Mouse (Mus musculus) heart, postnatal 0 days (tissue): ENCODE measurements around the gene Racgap1. TPM values are rescaled to one million over a fixed set of nuclear protein-coding genes. Genes with fewer than 3 reads are reported as not detected.

Experiments
- ATAC-seq: fragments of 200-750 bp; cut with Nextera tagmentation; 2 replicates; pipeline ENCODE4 v1.8.0; 2017; ENCODE audit warnings: low read depth, moderate number of reproducible peaks, moderate library complexity; ENCODE audit not compliant: insufficient read depth
- DNase-seq: peaks from one replicate; pipeline ENCODE4 v3.0.0-alpha.2; 2016; ENCODE audit warnings: low spot score
- H3K27ac ChIP-seq: fragments of 300-500 bp; sonication (generic); 2 replicates; pipeline ENCODE4 v1.5.1; 2014; ENCODE audit warnings: low read depth, mild to moderate bottlenecking
- H3K27me3 ChIP-seq: fragments of 300-500 bp; sonication (generic); 2 replicates; pipeline ENCODE4 v1.6.1; 2014; ENCODE audit warnings: low read length, mixed read lengths; ENCODE audit not compliant: control insufficient read depth, insufficient read depth
- H3K36me3 ChIP-seq: fragments of 300-500 bp; sonication (generic); replicated peaks from 2 replicates; pipeline ENCODE4 v1.6.1; 2014; ENCODE audit warnings: low read length, mixed read lengths; ENCODE audit not compliant: control insufficient read depth, insufficient read depth
- H3K4me1 ChIP-seq: fragments of 300-500 bp; sonication (generic); 2 replicates; pipeline ENCODE4 v1.6.1; 2014; ENCODE audit warnings: antibody characterized with exemption; ENCODE audit not compliant: control insufficient read depth, insufficient read depth
- H3K4me2 ChIP-seq: fragments of 300-500 bp; sonication (generic); 2 replicates; pipeline ENCODE4 v1.6.1; 2014; ENCODE audit warnings: low read depth, mild to moderate bottlenecking, low read length, moderate library complexity
- H3K4me3 ChIP-seq: fragments of 300-500 bp; sonication (generic); 2 replicates; pipeline ENCODE4 v1.5.1; 2014; ENCODE audit warnings: low read depth, low read length
- H3K9ac ChIP-seq: fragments of 300-500 bp; sonication (generic); replicated peaks from 2 replicates; pipeline ENCODE4 v1.6.1; 2014; ENCODE audit warnings: low read depth, low read length, mixed read lengths
- H3K9me3 ChIP-seq: fragments of 300-500 bp; sonication (generic); replicated peaks from 2 replicates; pipeline ENCODE4 v1.6.1; 2016; ENCODE audit warnings: low read length; ENCODE audit not compliant: control insufficient read depth
- CTCF ChIP-seq: IDR thresholded peaks from 2 replicates; pipeline ENCODE4 v1.5.1; 2016; ENCODE audit warnings: antibody characterized with exemption, control low read depth, low read depth
- EP300 ChIP-seq: IDR thresholded peaks from 2 replicates; pipeline ENCODE4 v1.6.1; 2016; ENCODE audit warnings: antibody characterized with exemption, low read depth
- WGBS: fragments of 180-500 bp; shearing (Covaris S2); extraction: QIAGEN DNeasy Blood & Tissue Kit; methylation state at CpG from one replicate; pipeline ENCODE4 v1.1.7; 2014; 5-methylcytosine and 5-hydroxymethylcytosine counted together
- polyA plus RNA-seq: library from polyadenylated mRNA; unstranded; fragments of >200 nt; fragmentation: Nextera tagmentation; extraction: Ambion mirVana; gene quantifications from 2 replicates; pipeline ENCODE4 v1.2.1, GENCODE M21; 2015
- total RNA-seq: library from RNA; depleted of rRNA; stranded (reverse); fragments of >200 nt; gene quantifications from 2 replicates; pipeline ENCODE4 v1.2.3, GENCODE M21; 2014; ENCODE audit warnings: low replicate concordance; rRNA removed

Racgap1 gene
- total and polyA plus RNA-seq, 2 experiments from 2014 or later, result 36.8 to 59.2 TPM

- Histone ChIP-seq H3K27me3 (peaks cover 94% of the 10 kb centered on the region), H3K36me3 (no peaks in the 10 kb centered on the region), H3K27ac (no peak overlapping the region), H3K9me3 (no peaks in the 10 kb centered on the region), H3K4me1 (peaks cover 13% of the 10 kb centered on the region; the same call in 1 of the 2 replicates), H3K4me3 (no peak overlapping the region), H3K9ac (no peak overlapping the region), H3K4me2 (no peak overlapping the region)
- ATAC-seq (no peak), DNase-seq (no peak)
- WGBS, result 59% methylated on average over 6 of the region's 6 CpGs
- TF ChIP-seq EP300, result no peak
- TF ChIP-seq CTCF, result no peak
Observed at GRCm38 (mm10) chr15:99585741-99586140, 65.7 kb downstream of the Racgap1 start.

DNA sequence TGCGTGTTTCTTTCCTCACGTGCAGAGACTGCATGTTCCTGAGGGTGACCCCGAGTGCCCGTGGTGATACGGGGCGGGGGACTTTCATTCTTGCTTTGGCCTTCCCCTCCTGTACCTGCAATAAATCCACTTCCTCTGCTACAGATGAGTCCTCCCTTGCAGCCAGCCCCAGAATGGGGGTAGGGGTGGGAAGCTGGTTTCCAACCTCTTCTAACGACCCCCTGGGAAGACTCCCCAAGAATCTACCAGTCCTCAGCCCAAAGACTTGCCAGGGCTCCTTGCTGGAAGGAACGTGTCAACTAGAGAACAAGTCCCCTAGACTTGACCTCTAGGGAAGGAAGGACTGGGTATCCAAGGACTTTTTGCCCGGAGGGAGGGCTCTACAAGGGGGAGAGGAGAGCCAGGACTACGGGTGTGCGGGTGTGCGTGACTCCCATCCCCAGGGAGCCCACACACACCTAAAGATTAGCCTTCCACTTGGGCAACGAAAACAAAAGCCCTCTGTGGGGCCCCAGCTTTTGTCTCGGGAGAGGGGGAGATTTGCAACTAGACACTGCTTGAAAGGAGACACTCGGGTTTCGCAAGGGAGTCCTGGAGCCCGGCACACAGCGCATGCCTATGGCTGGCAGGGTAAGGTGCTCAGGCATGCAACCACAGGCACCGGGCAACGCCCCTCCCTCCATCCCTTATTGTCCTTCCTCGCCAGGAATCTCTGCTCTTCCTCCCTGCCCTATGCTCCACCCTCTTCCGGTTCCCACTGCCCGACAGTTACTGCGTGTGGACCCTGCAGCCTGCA is 66.9 kb downstream of the Racgap1 start:
- Histone ChIP-seq H3K36me3 (no peaks in the 10 kb centered on the region), H3K27me3 (peaks cover 93% of the 10 kb centered on the region), H3K9ac (no peak overlapping the region), H3K4me1 (peaks cover 13% of the 10 kb centered on the region; the same call in 1 of the 2 replicates), H3K27ac (no peak overlapping the region), H3K4me3 (peak overlapping the region; percentile 39), H3K9me3 (no peaks in the 10 kb centered on the region), H3K4me2 (peak overlapping the region; percentile 50)
- TF ChIP-seq EP300 (no peak), CTCF (no peak)
- DNase-seq (no peak), ATAC-seq (no peak; the same call in 1 of the 2 replicates)
- 2% methylated on average over 24 of the region's 24 CpGs for WGBS

GRCm38 (mm10) chr15:99583463-99584344 is 67.8 kb downstream of the Racgap1 start:
- no peak overlapping the region for H3K27ac ChIP-seq
- ATAC-seq (peak; percentile 55), DNase-seq (peak; percentile 23)
- peaks cover 13% of the 10 kb centered on the region; the same call in 1 of the 2 replicates for H3K4me1 ChIP-seq
- peak overlapping the region; percentile 50 for H3K4me2 ChIP-seq
- H3K9me3 ChIP-seq, result no peaks in the 10 kb centered on the region
- no peak overlapping the region for H3K9ac ChIP-seq
- TF ChIP-seq EP300, result no peak
- TF ChIP-seq CTCF, result no peak
- WGBS, result 2% methylated on average over 53 of the region's 54 CpGs
- no peaks in the 10 kb centered on the region for H3K36me3 ChIP-seq
- H3K4me3 ChIP-seq, result peak overlapping the region; percentile 39
- H3K27me3 ChIP-seq, result peaks cover 93% of the 10 kb centered on the region

GRCm38 (mm10) chr15:99578802-99579485 is 72.5 kb downstream of the Racgap1 start, which contains the start of gene Aqp2:
TSS of gene Aqp2 (plus strand) at chr15:99579055.
- peaks cover 78% of the 10 kb centered on the region for H3K27me3 ChIP-seq
- H3K4me2 ChIP-seq, result no peak within 1 kb of the TSS
- 0 out of 2 replicates have a peak, but pooled peaks cover under 1% of the 10 kb centered on the region for H3K4me1 ChIP-seq
- no peaks in the 10 kb centered on the region for H3K36me3 ChIP-seq
- H3K9ac ChIP-seq, result no peak within 1 kb of the TSS
- no peak within 1 kb of the TSS for H3K4me3 ChIP-seq
- no peaks in the 10 kb centered on the region for H3K9me3 ChIP-seq
- no peak for TF ChIP-seq CTCF
- TF ChIP-seq EP300, result no peak
- H3K27ac ChIP-seq, result no peak within 1 kb of the TSS
- ATAC-seq (no peak), DNase-seq (no peak)
- WGBS, result 74% methylated on average over 26 of the region's 26 CpGs

Other genes starting within 250 kb of the Racgap1 start
- 7.5 and 35.0 TPM in 2 replicates for gene Nckap5l, start 193.9 kb downstream of the Racgap1 start, total RNA-seq
- gene Nckap5l, start 193.9 kb downstream of the Racgap1 start, polyA plus RNA-seq, result 3.7 and 5.0 TPM in 2 replicates
- 3.5 and 11.0 TPM in 2 replicates for gene Bcdin3d, start 176.9 kb downstream of the Racgap1 start, total RNA-seq
- 12.5 and 13.1 TPM in 2 replicates for gene Bcdin3d, start 176.9 kb downstream of the Racgap1 start, polyA plus RNA-seq
- gene Faim2, start 123.5 kb downstream of the Racgap1 start, total RNA-seq, result not detected in 2 replicates
- 0.11 TPM in 1 of 2 replicates, not detected in the other for gene Faim2, start 123.5 kb downstream of the Racgap1 start, polyA plus RNA-seq
- not detected in 2 replicates for gene Aqp2, start 72.6 kb downstream of the Racgap1 start, total RNA-seq
- gene Aqp2, start 72.6 kb downstream of the Racgap1 start, polyA plus RNA-seq, result not detected in 2 replicates
- gene Aqp5, start 60.9 kb downstream of the Racgap1 start, total RNA-seq, result not detected in 2 replicates
- 0.25 and 0.40 TPM in 2 replicates for gene Aqp5, start 60.9 kb downstream of the Racgap1 start, polyA plus RNA-seq
- gene Aqp6, start 50.3 kb downstream of the Racgap1 start, total RNA-seq, result not detected in 2 replicates
- gene Aqp6, start 50.3 kb downstream of the Racgap1 start, polyA plus RNA-seq, result not detected in 2 replicates
- gene Asic1, start 18.7 kb upstream of the Racgap1 start, total RNA-seq, result 0.11 and 0.93 TPM in 2 replicates
- gene Asic1, start 18.7 kb upstream of the Racgap1 start, polyA plus RNA-seq, result 1.1 and 1.3 TPM in 2 replicates
- gene Smarcd1, start 50.5 kb upstream of the Racgap1 start, total RNA-seq, result 28.4 and 35.7 TPM in 2 replicates
- 16.8 and 20.0 TPM in 2 replicates for gene Smarcd1, start 50.5 kb upstream of the Racgap1 start, polyA plus RNA-seq
- not detected in 2 replicates for gene Gm17349, start 53.8 kb upstream of the Racgap1 start, total RNA-seq
- not detected in 2 replicates for gene Gm17349, start 53.8 kb upstream of the Racgap1 start, polyA plus RNA-seq
- 8.7 and 16.4 TPM in 2 replicates for gene Gpd1, start 65.9 kb upstream of the Racgap1 start, total RNA-seq
- 9.0 and 9.9 TPM in 2 replicates for gene Gpd1, start 65.9 kb upstream of the Racgap1 start, polyA plus RNA-seq
- gene Cox14, start 74.0 kb upstream of the Racgap1 start, total RNA-seq, result 94.2 and 195 TPM in 2 replicates
- gene Cox14, start 74.0 kb upstream of the Racgap1 start, polyA plus RNA-seq, result 341 and 358 TPM in 2 replicates
- 51.6 and 58.7 TPM in 2 replicates for gene Cers5, start 121.2 kb upstream of the Racgap1 start, total RNA-seq
- gene Cers5, start 121.2 kb upstream of the Racgap1 start, polyA plus RNA-seq, result 37.4 and 38.9 TPM in 2 replicates
- 12.7 and 15.7 TPM in 2 replicates for gene Lima1, start 223.8 kb upstream of the Racgap1 start, total RNA-seq
- gene Lima1, start 223.8 kb upstream of the Racgap1 start, polyA plus RNA-seq, result 12.5 and 12.6 TPM in 2 replicates